Mouse (Mus musculus): ENCODE results near the gene Rapgef1.

- no peak for TF ChIP-seq POLR2A (IDR thresholded peaks at IDR 0.05; ENCODE audit: borderline replicate concordance, control insufficient read depth, low read depth, low read length)
- no peak for TF ChIP-seq CTCF (IDR thresholded peaks at IDR 0.05; ENCODE audit: control insufficient read depth, insufficient read depth, low read length)
These were observed 29.7 kb downstream of the Rapgef1 start for GRCm38 (mm10) chr2:29648956-29649794.
